Mouse (Mus musculus): ENCODE measurements around the gene Sstr3. TPM values are rescaled to one million over a fixed set of nuclear protein-coding genes. Genes with fewer than 3 reads are reported as not detected.

Gene Sstr3
- polyA plus RNA-seq, 1 experiment from 2014 or later, result 0.20 TPM

DNA sequence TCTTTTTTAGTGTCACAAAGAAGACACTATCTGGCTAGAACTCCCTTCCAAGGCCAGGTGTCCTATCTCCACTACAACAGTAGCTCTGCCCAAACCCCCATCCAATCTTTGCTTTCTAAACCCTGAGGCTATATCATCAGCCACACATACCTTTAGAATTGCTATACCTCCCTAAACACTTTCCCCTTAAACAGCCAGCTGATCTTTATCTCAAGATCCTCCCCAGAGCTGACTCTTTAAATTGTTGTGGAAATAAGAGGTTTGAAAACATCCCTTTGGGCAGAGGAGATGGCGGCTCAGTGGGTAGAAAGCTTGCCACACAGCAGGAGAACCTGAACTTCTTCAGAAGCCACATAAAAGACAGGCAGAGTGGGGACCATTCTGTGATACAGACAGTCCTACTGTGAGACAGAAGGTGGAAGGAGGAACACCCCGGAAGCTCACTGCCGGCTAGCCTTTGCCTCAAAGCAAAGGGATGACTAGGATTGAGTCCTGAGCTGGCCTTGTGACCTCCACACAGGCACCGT lies 31.9 kb upstream of the Sstr3 start:
- H3K4me2 ChIP-seq, result no peak overlapping the region
- H3K4me1 ChIP-seq (replicated peaks), result peaks cover 28% of the 10 kb centered on the region
- H3K27me3 ChIP-seq, result no peaks in the 10 kb centered on the region
- H3K9ac ChIP-seq, result no peak overlapping the region
- H3K4me3 ChIP-seq, result no peak overlapping the region
- no peak overlapping the region for H3K27ac ChIP-seq
- WGBS, result 76% methylated on average over 4 of the region's 4 CpGs
- no peak for ATAC-seq (replicated peaks; ENCODE audit: insufficient number of reproducible peaks, insufficient read depth, low FRiP score, low read depth)
- no peaks in the 10 kb centered on the region for H3K9me3 ChIP-seq (replicated peaks)
- H3K36me3 ChIP-seq, result no peaks in the 10 kb centered on the region

DNA sequence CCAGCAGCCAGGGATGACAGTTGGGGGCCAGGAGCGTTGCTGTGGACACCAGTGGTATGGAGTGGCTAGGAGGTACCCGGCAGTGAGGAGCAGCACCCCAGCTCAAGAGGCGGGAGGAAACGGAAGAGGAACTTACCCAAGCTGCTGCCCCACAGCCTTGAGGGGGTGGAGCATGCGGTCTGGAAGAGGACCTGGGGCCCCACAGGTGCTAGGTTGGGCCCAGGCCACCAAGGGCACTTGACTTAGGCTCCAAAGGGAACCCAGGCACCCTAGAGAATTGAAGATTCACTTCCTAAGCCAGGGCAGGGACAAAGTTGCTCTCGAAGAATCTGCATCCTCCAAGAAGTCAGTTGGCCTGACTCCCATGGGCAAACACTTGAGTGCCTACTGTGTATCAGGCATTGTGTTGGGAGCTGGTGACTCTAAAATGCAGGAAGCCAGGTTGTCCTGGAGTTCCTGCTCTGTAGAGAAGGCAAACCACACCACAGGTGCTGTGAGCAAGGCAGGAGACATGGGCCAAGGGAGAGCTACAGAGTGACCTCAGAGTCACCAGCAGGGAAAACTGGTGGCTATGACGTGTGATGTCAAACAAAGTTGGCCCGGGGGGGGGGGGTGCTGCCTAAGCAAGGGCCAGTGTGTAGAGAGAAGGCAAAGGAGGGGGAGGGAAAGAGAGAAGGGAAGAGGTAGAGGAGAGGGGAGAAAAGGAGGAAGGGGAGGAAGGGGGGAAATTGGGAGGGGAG lies 28.3 kb upstream of the Sstr3 start, which contains the start of gene Rac2:
Gene Rac2, minus strand, starts transcription at position 126 of the 740 bp plus-strand sequence.
- no peak for ATAC-seq (replicated peaks; ENCODE audit: insufficient number of reproducible peaks, insufficient read depth, low FRiP score, low read depth)
- Histone ChIP-seq H3K27ac (peak within 1 kb of the TSS; percentile 43), H3K4me1 (replicated peaks) (peaks cover 13% of the 10 kb centered on the region), H3K36me3 (no peaks in the 10 kb centered on the region), H3K27me3 (no peaks in the 10 kb centered on the region), H3K9me3 (replicated peaks) (no peaks in the 10 kb centered on the region), H3K4me3 (peak within 1 kb of the TSS; percentile 32), H3K9ac (no peak within 1 kb of the TSS), H3K4me2 (peak within 1 kb of the TSS; percentile 7; the same call in 1 of the 2 replicates)
- WGBS, result 71% methylated on average over 8 of the region's 8 CpGs

DNA sequence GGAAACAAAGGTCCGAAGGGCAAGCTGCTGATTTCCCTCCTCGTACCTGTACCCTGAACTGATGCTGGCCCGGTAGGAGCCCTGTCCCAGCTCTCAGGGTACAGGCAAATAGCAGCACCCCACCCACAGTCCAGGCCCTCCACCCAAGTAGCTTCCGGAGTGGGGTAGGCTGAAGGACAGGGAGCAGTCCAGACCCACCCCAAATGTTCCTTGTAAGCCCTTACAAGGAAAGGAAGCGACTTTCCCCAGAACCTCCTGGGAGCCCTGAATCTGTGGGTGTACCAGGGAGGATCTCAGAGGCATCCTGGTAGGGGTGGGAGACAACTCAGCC lies 27.8 kb upstream of the Sstr3 start:
- Histone ChIP-seq H3K27ac (peak overlapping the region; percentile 43), H3K4me3 (peak overlapping the region; percentile 32), H3K36me3 (no peaks in the 10 kb centered on the region), H3K9ac (no peak overlapping the region), H3K4me2 (no peak overlapping the region), H3K27me3 (no peaks in the 10 kb centered on the region), H3K4me1 (replicated peaks) (peaks cover 13% of the 10 kb centered on the region), H3K9me3 (replicated peaks) (no peaks in the 10 kb centered on the region)
- no peak for ATAC-seq (replicated peaks; ENCODE audit: insufficient number of reproducible peaks, insufficient read depth, low FRiP score, low read depth)
- WGBS, result 82% methylated on average over 5 of the region's 5 CpGs

DNA sequence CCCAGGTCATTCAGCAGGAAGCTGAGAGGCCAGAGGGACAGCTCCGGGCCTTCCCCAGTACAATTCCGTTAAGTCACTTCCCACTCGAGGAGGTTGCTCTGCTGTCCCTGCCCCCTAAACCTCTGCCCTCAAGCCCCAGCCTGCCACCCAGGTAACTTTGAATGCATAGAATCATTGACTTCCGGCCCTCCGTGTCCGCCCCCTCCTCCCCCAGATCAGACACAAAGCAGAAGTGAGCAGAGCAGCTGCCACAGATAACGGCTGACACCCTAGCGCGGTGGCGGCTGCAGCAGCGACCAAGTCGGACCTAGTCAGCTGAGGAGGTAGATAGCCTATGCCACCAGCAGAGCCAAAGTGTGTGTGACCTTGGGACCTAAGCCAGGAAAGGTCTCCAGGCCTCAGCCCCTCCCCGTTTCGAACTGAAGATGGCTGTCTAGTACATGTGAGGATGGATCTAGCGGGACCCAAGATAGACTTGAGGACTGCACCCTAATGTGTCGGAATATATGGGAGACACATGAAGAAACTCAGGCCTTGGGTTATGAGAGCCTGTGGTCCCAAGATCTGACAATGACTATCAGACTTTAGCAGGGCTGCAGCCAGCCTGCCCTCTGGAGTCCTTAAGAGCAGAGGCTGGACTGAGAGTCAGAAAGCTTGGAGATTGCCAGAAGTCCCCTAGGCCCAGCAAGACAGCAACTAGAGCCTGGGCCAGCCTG lies 27.2 kb upstream of the Sstr3 start:
- Histone ChIP-seq H3K9ac (no peak overlapping the region), H3K4me1 (replicated peaks) (peaks cover 13% of the 10 kb centered on the region), H3K4me3 (peak overlapping the region; percentile 32), H3K36me3 (no peaks in the 10 kb centered on the region), H3K27ac (peak overlapping the region; percentile 43), H3K4me2 (peak overlapping the region; percentile 7; the same call in 1 of the 2 replicates), H3K9me3 (replicated peaks) (no peaks in the 10 kb centered on the region), H3K27me3 (no peaks in the 10 kb centered on the region)
- ATAC-seq (replicated peaks; ENCODE audit: insufficient number of reproducible peaks, insufficient read depth, low FRiP score, low read depth), result peak; percentile 36; the same call in 1 of the 2 replicates
- 16% methylated on average over 16 of the region's 16 CpGs for WGBS

DNA sequence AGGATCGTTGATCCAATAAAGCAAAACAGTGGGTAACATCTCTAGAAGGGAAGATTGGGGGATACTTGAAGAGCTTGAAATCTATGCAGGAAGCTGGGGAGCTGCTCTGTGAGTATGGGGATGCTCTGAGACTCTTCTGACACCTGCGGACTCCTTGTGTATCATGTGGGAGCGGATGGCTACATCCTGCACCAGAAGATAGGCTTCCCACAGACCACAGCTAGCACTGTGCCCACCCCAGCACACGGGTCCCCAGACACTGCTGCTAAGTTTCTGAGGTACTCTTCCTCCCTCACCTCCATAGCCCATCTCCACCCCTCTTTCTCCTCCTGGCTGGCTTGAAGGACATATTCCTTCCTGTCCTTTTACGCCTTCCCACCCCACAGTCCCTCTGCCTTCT lies 25.7 kb upstream of the Sstr3 start:
- no peaks in the 10 kb centered on the region for H3K27me3 ChIP-seq
- no peak for ATAC-seq (replicated peaks; ENCODE audit: insufficient number of reproducible peaks, insufficient read depth, low FRiP score, low read depth)
- H3K4me2 ChIP-seq, result no peak overlapping the region
- no peak overlapping the region for H3K27ac ChIP-seq
- 94% methylated on average over 5 of the region's 5 CpGs for WGBS
- H3K4me1 ChIP-seq (replicated peaks), result peaks cover 13% of the 10 kb centered on the region
- no peaks in the 10 kb centered on the region for H3K36me3 ChIP-seq
- H3K9me3 ChIP-seq (replicated peaks), result no peaks in the 10 kb centered on the region
- no peak overlapping the region for H3K9ac ChIP-seq
- no peak overlapping the region for H3K4me3 ChIP-seq

DNA sequence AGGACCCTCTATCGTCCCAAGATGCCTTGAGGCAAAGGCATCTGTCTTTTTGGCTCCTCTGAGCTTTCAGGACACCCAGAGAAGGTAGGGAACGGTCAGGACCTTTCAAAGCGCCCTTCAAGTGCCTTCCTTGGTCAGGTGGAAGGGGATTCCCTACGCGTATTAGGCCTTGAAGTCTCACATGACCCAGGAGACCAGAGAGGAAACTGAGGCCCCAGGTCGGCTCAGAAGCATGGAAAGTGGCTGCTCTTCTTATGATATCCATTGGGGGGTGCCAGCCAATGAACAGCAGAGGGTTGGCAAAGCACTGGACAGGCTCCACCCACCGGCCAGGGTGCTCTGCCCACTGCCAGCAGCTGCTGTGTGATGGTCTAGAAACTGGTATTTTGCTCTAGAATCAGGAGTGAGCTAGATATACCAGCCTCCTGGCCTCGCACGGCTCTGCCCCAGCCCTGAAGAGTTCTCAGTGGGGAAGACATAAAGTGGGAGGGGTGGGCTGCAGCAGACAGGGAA lies 23.2 kb upstream of the Sstr3 start:
- Histone ChIP-seq H3K4me3 (no peak overlapping the region), H3K4me2 (no peak overlapping the region), H3K36me3 (no peaks in the 10 kb centered on the region), H3K27me3 (no peaks in the 10 kb centered on the region), H3K4me1 (replicated peaks) (peaks cover 16% of the 10 kb centered on the region), H3K27ac (no peak overlapping the region), H3K9ac (no peak overlapping the region), H3K9me3 (replicated peaks) (no peaks in the 10 kb centered on the region)
- 68% methylated on average over 9 of the region's 9 CpGs for WGBS
- ATAC-seq (replicated peaks; ENCODE audit: insufficient number of reproducible peaks, insufficient read depth, low FRiP score, low read depth), result no peak

DNA sequence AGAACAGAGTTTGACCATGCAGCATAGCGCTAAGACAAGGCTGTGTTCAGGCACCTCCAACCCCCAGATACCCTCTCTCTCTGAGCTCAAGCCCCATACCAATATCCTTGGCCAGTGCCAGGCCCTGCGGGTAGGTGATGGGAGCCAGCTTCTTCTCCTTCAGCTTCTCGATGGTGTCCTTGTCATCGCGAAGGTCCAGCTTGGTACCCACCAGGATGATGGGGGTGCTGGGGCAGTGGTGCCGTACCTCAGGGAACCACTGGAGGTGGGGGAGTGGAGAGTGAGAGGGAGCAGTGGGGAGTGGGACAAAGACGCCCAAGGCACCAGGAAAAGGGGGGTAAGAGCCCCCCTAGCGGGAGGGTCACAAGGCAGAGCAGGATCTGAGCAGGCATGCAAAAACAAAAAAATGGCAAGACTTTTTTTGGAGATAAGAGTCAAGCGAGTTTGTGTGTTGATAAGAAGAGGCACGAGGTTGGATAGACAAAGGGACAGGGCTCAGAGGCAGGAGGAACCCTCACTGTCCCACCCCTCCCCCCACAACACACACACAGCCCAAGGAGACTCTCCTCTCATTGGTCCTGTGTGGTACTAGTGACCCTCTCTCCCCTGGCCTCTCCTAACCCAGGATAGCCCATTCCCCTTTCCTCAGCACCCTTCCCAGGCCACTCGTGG lies 20.4 kb upstream of the Sstr3 start:
- Histone ChIP-seq H3K27ac (no peak overlapping the region), H3K27me3 (no peaks in the 10 kb centered on the region), H3K9ac (no peak overlapping the region), H3K4me3 (no peak overlapping the region), H3K9me3 (replicated peaks) (no peaks in the 10 kb centered on the region), H3K4me2 (no peak overlapping the region), H3K4me1 (replicated peaks) (peaks cover 3% of the 10 kb centered on the region; the same call in 1 of the 2 replicates), H3K36me3 (no peaks in the 10 kb centered on the region)
- 63% methylated on average over 11 of the region's 11 CpGs for WGBS
- ATAC-seq (replicated peaks; ENCODE audit: insufficient number of reproducible peaks, insufficient read depth, low FRiP score, low read depth), result no peak

DNA sequence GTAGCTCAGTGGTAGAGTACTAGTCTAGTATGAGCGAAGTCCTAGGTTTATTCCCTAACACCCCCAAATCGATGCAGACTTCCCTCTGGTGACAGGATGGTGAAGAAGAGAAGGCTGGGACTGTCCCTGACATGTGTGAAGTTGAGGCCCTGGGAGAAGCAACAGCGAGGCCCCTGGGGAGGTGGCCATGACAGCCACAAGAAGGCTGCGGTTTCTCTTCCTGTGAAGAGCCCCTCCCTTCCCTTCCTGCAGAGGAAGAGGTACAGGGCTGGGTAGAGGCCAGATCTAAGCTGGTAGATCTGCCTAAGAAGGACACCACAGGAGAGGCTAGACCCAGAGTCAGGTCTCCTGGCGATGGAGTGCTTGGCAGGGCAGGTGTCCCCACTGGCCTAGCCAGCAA lies 19.5 kb upstream of the Sstr3 start:
- no peak overlapping the region for H3K4me3 ChIP-seq
- no peaks in the 10 kb centered on the region for H3K36me3 ChIP-seq
- no peak overlapping the region for H3K4me2 ChIP-seq
- WGBS, result 68% methylated on average over 5 of the region's 5 CpGs
- no peak overlapping the region for H3K9ac ChIP-seq
- H3K27ac ChIP-seq, result no peak overlapping the region
- no peaks in the 10 kb centered on the region for H3K27me3 ChIP-seq
- no peaks in the 10 kb centered on the region for H3K9me3 ChIP-seq (replicated peaks)
- peaks cover 3% of the 10 kb centered on the region; the same call in 1 of the 2 replicates for H3K4me1 ChIP-seq (replicated peaks)
- ATAC-seq (replicated peaks; ENCODE audit: insufficient number of reproducible peaks, insufficient read depth, low FRiP score, low read depth), result no peak

DNA sequence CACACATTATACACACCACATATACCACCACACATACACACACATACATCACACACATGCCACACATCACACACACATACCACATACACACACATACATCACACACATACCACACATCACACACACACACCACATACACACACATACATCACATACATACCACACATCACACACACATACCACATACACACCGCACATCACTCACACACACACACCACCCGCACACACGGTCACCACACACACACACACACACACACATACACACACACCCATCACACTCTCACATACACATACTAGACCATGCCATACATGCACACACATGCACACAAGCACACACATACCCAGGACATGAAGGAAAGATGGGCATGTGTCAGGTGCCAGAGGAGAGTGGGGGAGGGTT lies 18.9 kb upstream of the Sstr3 start:
- H3K4me3 ChIP-seq, result no peak overlapping the region
- no peaks in the 10 kb centered on the region for H3K27me3 ChIP-seq
- no peak for ATAC-seq (replicated peaks; ENCODE audit: insufficient number of reproducible peaks, insufficient read depth, low FRiP score, low read depth)
- H3K9ac ChIP-seq, result no peak overlapping the region
- no peak overlapping the region for H3K4me2 ChIP-seq
- no peaks in the 10 kb centered on the region for H3K36me3 ChIP-seq
- peaks cover 3% of the 10 kb centered on the region; the same call in 1 of the 2 replicates for H3K4me1 ChIP-seq (replicated peaks)
- 92% methylated on average over 3 of the region's 3 CpGs for WGBS
- H3K9me3 ChIP-seq (replicated peaks), result no peaks in the 10 kb centered on the region
- H3K27ac ChIP-seq, result no peak overlapping the region

DNA sequence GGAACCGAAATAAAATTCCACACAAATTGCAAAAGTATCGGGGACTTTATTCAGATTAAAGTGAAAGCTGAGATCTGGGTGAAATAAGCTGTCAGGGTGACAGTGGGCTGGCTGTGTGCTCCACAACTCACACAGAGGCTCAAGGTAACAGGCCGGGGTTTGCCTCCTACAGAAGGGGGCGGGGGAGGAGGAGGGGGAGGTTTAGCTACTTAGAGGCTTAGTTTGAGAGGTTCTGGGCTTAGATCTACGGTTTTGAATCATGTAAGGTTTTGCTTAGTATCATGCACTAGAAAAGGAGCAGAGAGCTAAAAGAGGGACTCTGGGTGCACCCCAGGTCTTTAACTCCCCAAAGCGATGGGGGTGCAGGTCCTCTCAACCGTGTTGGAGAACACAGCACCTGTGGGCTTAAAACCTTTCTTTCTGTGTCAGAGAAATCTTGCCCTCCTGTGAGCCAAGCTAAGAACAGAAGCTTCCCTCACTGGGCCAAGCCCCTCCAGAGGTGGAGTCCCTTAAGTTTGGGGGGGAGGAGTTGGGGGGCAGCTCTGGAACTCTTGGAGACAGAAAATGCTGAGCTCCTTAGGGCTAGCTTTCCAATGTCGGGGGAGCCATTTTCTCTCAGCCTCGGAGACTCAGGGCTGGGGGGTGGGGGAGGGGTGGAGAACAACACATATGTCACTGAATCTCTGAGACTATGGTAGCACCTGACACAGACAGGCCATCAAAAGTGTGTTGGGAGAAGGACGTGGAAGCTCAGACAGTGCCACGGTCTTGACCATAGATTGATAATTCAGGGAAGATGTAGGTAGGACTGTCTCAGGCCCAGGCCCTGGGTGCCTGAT lies 14.9 kb upstream of the Sstr3 start:
- Histone ChIP-seq H3K4me3 (no peak overlapping the region), H3K9ac (no peak overlapping the region), H3K4me2 (no peak overlapping the region), H3K4me1 (replicated peaks) (peaks cover 3% of the 10 kb centered on the region; the same call in 1 of the 2 replicates), H3K9me3 (replicated peaks) (no peaks in the 10 kb centered on the region), H3K36me3 (no peaks in the 10 kb centered on the region), H3K27ac (no peak overlapping the region), H3K27me3 (no peaks in the 10 kb centered on the region)
- 60% methylated on average over 11 of the region's 11 CpGs for WGBS
- ATAC-seq (replicated peaks; ENCODE audit: insufficient number of reproducible peaks, insufficient read depth, low FRiP score, low read depth), result no peak

Measured in heart, embryonic 15.5 days (tissue).